8 mouse cellular contexts compared by ENCODE assay signal in genomic region chr2:27428071-27428470, GRCm38 (mm10). TPM values are rescaled to one million over a fixed set of nuclear protein-coding genes. Genes with fewer than 3 reads are reported as not detected.
A peak's percentile ranks its signal among the peaks of the same experiment; 100 is the strongest.
DNase-seq lines count a peak whose midpoint lies in the region; ATAC-seq and TF ChIP-seq lines count a peak whose summit lies in the region.

No protein-coding gene starts in this region.

- H3K36me3 ChIP-seq in forebrain, postnatal 0 days (ENCODE audit: insufficient read depth): no peaks in the 10 kb centered on the region
- no peaks in the 10 kb centered on the region for H3K36me3 ChIP-seq in hindbrain, embryonic 13.5 days

- peak; percentile 89 for DNase-seq in R1 (ENCODE audit: low read depth, low spot score)
- DNase-seq in cerebellum, adult 18-20 months: peak; percentile 79 to 86
- peak; percentile 94 for DNase-seq in forebrain, postnatal 0 days
- DNase-seq in layer of hippocampus, postnatal 36 days: peak; percentile 79 to 83
- DNase-seq in right cerebral cortex, postnatal 25 days: peak; percentile 73
- peak; percentile 84 for DNase-seq in urinary bladder, postnatal 14 days (ENCODE audit: low spot score)

- peaks cover 22% of the 10 kb centered on the region; the same call in 1 of the 2 replicates for H3K4me1 ChIP-seq in forebrain, postnatal 0 days (ENCODE audit: insufficient read depth)
- peaks cover 38% of the 10 kb centered on the region for H3K4me1 ChIP-seq in hindbrain, embryonic 13.5 days (replicated peaks)

- H3K27me3 ChIP-seq in forebrain, postnatal 0 days (ENCODE audit: insufficient read depth, low read length): no peaks in the 10 kb centered on the region
- 0 out of 2 replicates have a peak, but pooled peaks cover 3% of the 10 kb centered on the region for H3K27me3 ChIP-seq in hindbrain, embryonic 13.5 days

- peak; percentile 99 for TF ChIP-seq CTCF in forebrain, postnatal 0 days (IDR thresholded peaks at IDR 0.05; ENCODE audit: low read depth)

- H3K4me2 ChIP-seq in forebrain, postnatal 0 days (ENCODE audit: low read depth): no peak overlapping the region
- H3K4me2 ChIP-seq in hindbrain, embryonic 13.5 days: no peak overlapping the region

- 0% methylated on average over 4 of the region's 4 CpGs for WGBS in forebrain, postnatal 0 days
- WGBS in hindbrain, embryonic 13.5 days: 0% methylated on average over 4 of the region's 4 CpGs

- no peak overlapping the region for H3K4me3 ChIP-seq in forebrain, postnatal 0 days (ENCODE audit: low read depth, low read length)
- H3K4me3 ChIP-seq in hindbrain, embryonic 13.5 days: no peak overlapping the region

- H3K9ac ChIP-seq in forebrain, postnatal 0 days: no peak overlapping the region
- H3K9ac ChIP-seq in hindbrain, embryonic 13.5 days: no peak overlapping the region

- peak overlapping the region; percentile 54; the same call in 1 of the 2 replicates for H3K27ac ChIP-seq in forebrain, postnatal 0 days (ENCODE audit: low read depth, low read length)
- H3K27ac ChIP-seq in hindbrain, embryonic 13.5 days: peak overlapping the region; percentile 13; the same call in 1 of the 2 replicates

- H3K9me3 ChIP-seq in forebrain, postnatal 0 days (ENCODE audit: low read length): no peaks in the 10 kb centered on the region
- H3K9me3 ChIP-seq in hindbrain, embryonic 13.5 days: no peaks in the 10 kb centered on the region

- ATAC-seq in forebrain, postnatal 0 days: peak; percentile 61
- ATAC-seq in hindbrain, embryonic 13.5 days (ENCODE audit: low FRiP score): peak; percentile 16; the same call in 1 of the 2 replicates
- ATAC-seq in megakaryocyte-erythroid progenitor cell, adult 5-6 weeks (replicated peaks; ENCODE audit: low FRiP score, low TSS enrichment, poor library complexity, severe bottlenecking): peak; percentile 44

RNA-seq across cellular contexts. Expression of gene Vav2, which starts 1.2 kb away (rescaled TPM):
- total RNA-seq in forebrain, postnatal 0 days (2014; rRNA removed): 39.3 and 39.6 TPM in 2 replicates
- 4.9 and 7.1 TPM in 2 replicates for polyA plus RNA-seq in forebrain, postnatal 0 days (2015; fragmentation: Nextera tagmentation; extraction: Ambion mirVana)
- 13.4 and 15.1 TPM in 2 replicates for polyA plus RNA-seq in hindbrain, embryonic 13.5 days (2015; fragmentation: Nextera tagmentation; extraction: Ambion mirVana)
- 10 to 100 TPM; 11.2 to 11.5 TPM for total RNA-seq in layer of hippocampus, postnatal 36 days (2021)
- total RNA-seq in megakaryocyte-erythroid progenitor cell, adult 5-6 weeks (2014; fragmentation: Nextera tagmentation): 9.0 and 15.9 TPM in 2 replicates
- total RNA-seq in megakaryocyte-erythroid progenitor cell, adult 5-6 weeks (2017): 5.0 and 7.5 TPM in 2 replicates

RNA-seq across cellular contexts. Expression of gene Brd3os, which starts 14.1 kb away (rescaled TPM):
- total RNA-seq in forebrain, postnatal 0 days (2014; rRNA removed): 30.9 and 33.9 TPM in 2 replicates
- 43.7 and 44.1 TPM in 2 replicates for polyA plus RNA-seq in forebrain, postnatal 0 days (2015; fragmentation: Nextera tagmentation; extraction: Ambion mirVana)
- 35.5 and 35.8 TPM in 2 replicates for polyA plus RNA-seq in hindbrain, embryonic 13.5 days (2015; fragmentation: Nextera tagmentation; extraction: Ambion mirVana)
- 10 to 100 TPM; 22.6 to 24.0 TPM for total RNA-seq in layer of hippocampus, postnatal 36 days (2021)
- total RNA-seq in megakaryocyte-erythroid progenitor cell, adult 5-6 weeks (2014; fragmentation: Nextera tagmentation): not detected in 2 replicates
- total RNA-seq in megakaryocyte-erythroid progenitor cell, adult 5-6 weeks (2017): 0.52 TPM in 1 of 2 replicates, not detected in the other

Comparison
In these comparisons a context has a peak if more than half of its experiments do, and no peak if none do; other contexts are left out.
1. RNA of gene Brd3os, which starts 14.1 kb away (total RNA-seq): 30.9 to 33.9 TPM in forebrain, postnatal 0 days and 22.6 to 24.0 TPM in layer of hippocampus, postnatal 36 days; 0.52 TPM in megakaryocyte-erythroid progenitor cell, adult 5-6 weeks; every median in the first group is over 10 times any median in the second.
2. Peak in every context shown above with its lines, with median percentiles within 50 percentile points of each other: DNase-seq and ATAC-seq.